In the genomic region with DNA sequence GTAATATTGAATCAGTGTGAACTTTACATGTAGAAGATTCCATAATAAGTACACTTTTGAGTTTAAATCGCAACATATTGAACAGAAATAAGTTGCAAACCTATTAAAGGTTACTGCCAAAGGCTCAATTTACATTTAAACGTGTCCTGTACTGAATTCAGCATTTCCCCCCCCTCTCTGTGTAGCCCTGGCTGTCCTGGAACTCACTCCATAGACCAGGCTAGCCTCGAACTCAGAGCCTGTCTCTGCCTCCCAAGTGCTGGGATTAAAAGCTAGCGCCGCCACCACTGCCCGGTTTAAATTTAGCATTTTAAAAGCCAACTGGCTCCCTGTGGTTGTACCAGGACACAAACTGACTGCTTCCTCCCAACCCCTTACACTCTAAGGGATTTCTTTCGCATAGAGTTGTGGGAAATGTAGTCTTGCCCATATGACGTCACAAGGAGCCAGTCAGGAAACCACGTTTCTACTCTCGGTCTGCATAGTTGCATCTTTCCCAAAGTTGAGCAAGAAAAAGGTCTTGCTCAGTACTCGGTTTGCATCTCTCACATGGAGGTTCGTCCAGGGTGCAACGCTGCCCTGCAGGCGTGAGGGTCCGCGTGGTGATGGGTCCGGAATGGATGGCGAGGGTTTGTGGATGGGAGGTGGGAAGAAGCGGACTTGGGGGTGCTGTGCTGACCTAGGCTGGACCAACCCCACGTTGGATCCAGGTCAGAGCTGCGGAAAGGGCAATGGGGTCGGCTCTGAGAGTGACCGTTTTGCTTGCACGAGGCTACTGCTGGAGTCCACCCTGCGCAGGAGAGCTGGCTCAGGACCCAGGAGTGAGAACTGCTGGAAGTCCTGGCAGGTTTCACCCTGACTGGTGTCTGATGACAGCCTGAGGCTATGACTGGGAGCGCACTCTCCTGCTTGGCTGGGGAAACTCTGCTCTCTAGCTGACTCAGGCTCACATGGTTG, we compare ENCODE assay signal across 8 mouse cellular contexts. TPM values are rescaled to one million over a fixed set of nuclear protein-coding genes. Genes with fewer than 3 reads are reported as not detected.
DNase-seq lines count a peak whose midpoint lies in the region; ATAC-seq lines count a peak whose summit lies in the region.

A gene (plus strand): TSS at position 429 of the 957 bp plus-strand sequence.

- peaks cover 13% of the 10 kb centered on the region for H3K4me1 ChIP-seq in megakaryocyte, embryonic 14.5 days

- intact Hi-C loops in gastrocnemius, postnatal 14 days (cut with DNase I; ENCODE audit: low total_unique reads) = no loop called here

- H3K9me3 ChIP-seq in megakaryocyte, embryonic 14.5 days = peaks cover 5% of the 10 kb centered on the region

- peak; percentile 100 for ATAC-seq in inflammation-experienced regulatory T-cells, adult 6 months

- peaks cover 4% of the 10 kb centered on the region for H3K36me3 ChIP-seq in megakaryocyte, embryonic 14.5 days (replicated peaks; ENCODE audit: low read length)

- peak; percentile 66 to 93 for DNase-seq in adrenal gland, adult (ENCODE audit: inconsistent age in 2 of 2, low spot score in 1 of 2)
- DNase-seq in embryo, embryonic 10 days (ENCODE audit: low spot score) = peak; percentile 91
- DNase-seq in gastrocnemius, postnatal 14 days = peak; percentile 70
- DNase-seq in left cerebral cortex, adult 9 months (ENCODE audit: low spot score in 2 of 2) = peak; percentile 46 to 73
- DNase-seq in right cerebral cortex, adult 2 months (ENCODE audit: low spot score in 2 of 2) = peak; percentile 71 to 80
- peak; percentile 55 to 67 for DNase-seq in urinary bladder, postnatal 36 days (ENCODE audit: low spot score in 2 of 2)

- H3K4me3 ChIP-seq in megakaryocyte, embryonic 14.5 days (replicated peaks) = peak within 1 kb of the TSS; percentile 95

- no peaks in the 10 kb centered on the region for H3K27me3 ChIP-seq in megakaryocyte, embryonic 14.5 days (replicated peaks)

RNA-seq across cellular contexts. Expression of the gene that starts here (rescaled TPM):
- total RNA-seq in gastrocnemius, postnatal 14 days (2021) = 1 to 10 TPM; 1.5 to 2.1 TPM
- polyA plus RNA-seq in inflammation-experienced regulatory T-cells, adult 6 months (2017; shearing (Covaris generic)) = 1 to 10 TPM; 1.4 to 2.6 (median 1.6) TPM
- polyA plus RNA-seq in megakaryocyte, embryonic 14.5 days (2012; ENCODE audit: insufficient read depth, low replicate concordance) = 0.17 TPM in 1 of 2 replicates, not detected in the other

Comparison
In these comparisons a context has a peak if more than half of its experiments do, and no peak if none do; other contexts are left out.
1. Peak in every context shown above with its lines: DNase-seq, ATAC-seq and H3K4me3 ChIP-seq.